Mouse (Mus musculus) ES-CJ7 (cell line): ENCODE measurements around the gene Ubr7.

Experiments used
- DNase-seq: peaks from one replicate; pipeline ENCODE4 v3.0.0; 2011; ENCODE audit warnings: low read depth, low spot score

The Ubr7 gene

GRCm38 (mm10) chr12:102757689-102758402 is at the start of gene Ubr7, which contains the start of the genes Gm28051 and Gon7:
TSS of gene Ubr7 (plus strand) at chr12:102757967.
TSS of gene Gm28051 (minus strand) at chr12:102757765.
TSS of gene Gon7 (minus strand) at chr12:102757803.
- peak; percentile 97 for DNase-seq

- DNase-seq: no peak
Measured at GRCm38 (mm10) chr12:102708220-102708619, 49.5 kb upstream of the Ubr7 start.

GRCm38 (mm10) chr12:102709896-102710295 is 47.9 kb upstream of the Ubr7 start:
- peak; percentile 66 for DNase-seq

- DNase-seq: peak; percentile 46
Measured at GRCm38 (mm10) chr12:102710851-102711375, 46.9 kb upstream of the Ubr7 start.

GRCm38 (mm10) chr12:102713153-102713865 is 44.5 kb upstream of the Ubr7 start:
- DNase-seq: no peak

- DNase-seq: peak; percentile 92
Measured at GRCm38 (mm10) chr12:102714116-102714515, 43.7 kb upstream of the Ubr7 start.

GRCm38 (mm10) chr12:102714654-102715395 is 42.9 kb upstream of the Ubr7 start:
- peak; percentile 60 for DNase-seq

- DNase-seq: peak; percentile 90
Measured at GRCm38 (mm10) chr12:102719552-102720315, 38.0 kb upstream of the Ubr7 start.

GRCm38 (mm10) chr12:102722451-102722850 is 35.3 kb upstream of the Ubr7 start:
- DNase-seq: peak; percentile 63

- DNase-seq: peak; percentile 60
Measured at GRCm38 (mm10) chr12:102722966-102723365, 34.8 kb upstream of the Ubr7 start.

- DNase-seq: no peak
Measured at GRCm38 (mm10) chr12:102723861-102724260, 33.9 kb upstream of the Ubr7 start.

GRCm38 (mm10) chr12:102725146-102725545 is 32.6 kb upstream of the Ubr7 start:
- peak; percentile 83 for DNase-seq

- peak; percentile 67 for DNase-seq
Measured at GRCm38 (mm10) chr12:102725761-102726175, 32.0 kb upstream of the Ubr7 start.

GRCm38 (mm10) chr12:102729855-102730797 is 27.6 kb upstream of the Ubr7 start:
- peak; percentile 99 for DNase-seq

GRCm38 (mm10) chr12:102730798-102731619 is 26.8 kb upstream of the Ubr7 start:
- peak; percentile 73 for DNase-seq

- peak; percentile 87 for DNase-seq
Measured at GRCm38 (mm10) chr12:102733381-102733780, 24.4 kb upstream of the Ubr7 start.

- DNase-seq: no peak
Measured at GRCm38 (mm10) chr12:102739096-102739495, 18.7 kb upstream of the Ubr7 start.

GRCm38 (mm10) chr12:102740285-102740684 is 17.5 kb upstream of the Ubr7 start:
- no peak for DNase-seq

- DNase-seq: no peak
Measured at GRCm38 (mm10) chr12:102742056-102742455, 15.7 kb upstream of the Ubr7 start.
